Mouse (Mus musculus) kidney, postnatal 36 days (tissue): ENCODE results near the gene Pi16.
A peak's percentile ranks its signal among the peaks of the same experiment; 100 is the strongest.

Source experiments
- DNase-seq, 2 experiments: peaks; one replicate each; pipeline ENCODE4 v3.0.0; 2021 to 2022; ENCODE audit warnings: mixed read lengths in 2 of 2

Gene Pi16

DNA sequence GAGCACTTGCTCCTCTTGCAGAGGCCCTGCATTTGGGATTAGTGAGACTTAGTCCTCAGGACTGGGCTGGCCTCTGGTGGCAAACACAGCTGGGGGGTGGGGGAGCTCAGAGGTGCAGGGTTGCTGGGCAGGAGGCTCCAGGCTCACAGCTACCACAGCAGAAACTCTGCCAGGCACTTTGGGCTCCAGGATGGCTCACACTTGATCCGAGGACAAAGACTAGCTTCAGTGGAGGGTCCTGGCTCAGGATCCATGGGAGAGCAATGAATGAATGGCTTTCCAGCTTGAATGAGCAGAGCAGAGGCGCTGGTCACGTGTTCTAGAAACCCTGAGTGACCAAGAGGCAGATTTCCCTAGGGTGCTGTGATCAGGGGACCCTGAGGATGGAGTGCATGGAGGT, 41.4 kb downstream of the Pi16 start:
- no peak for DNase-seq

DNA sequence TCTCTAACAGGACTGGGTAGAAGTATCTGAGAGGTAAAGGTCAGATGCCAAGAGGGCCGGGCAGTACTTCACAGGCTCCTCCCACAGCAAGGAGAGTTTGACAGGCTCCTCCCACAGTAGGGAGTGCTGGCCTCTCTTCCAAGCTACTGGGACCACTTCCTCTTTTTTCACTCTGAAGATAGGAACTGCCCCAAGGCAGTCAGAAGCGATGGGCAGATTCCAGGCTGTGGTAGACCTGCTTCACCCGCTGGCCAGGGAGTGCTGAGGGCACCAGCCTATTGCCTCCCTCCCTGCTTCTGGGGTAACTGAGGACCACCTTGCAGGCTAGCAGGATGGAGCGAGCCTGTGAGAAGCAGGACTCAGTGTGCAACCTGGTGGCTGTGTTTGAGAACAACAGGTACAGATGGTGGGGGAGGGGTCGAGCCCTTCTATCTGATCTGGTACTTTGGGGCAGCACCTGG, 43.3 kb downstream of the Pi16 start, which contains the start of gene Fgd2:
TSS of gene Fgd2 (plus strand) at position 154 of the 461 bp plus-strand sequence.
- DNase-seq: peak; percentile 50 to 51

DNA sequence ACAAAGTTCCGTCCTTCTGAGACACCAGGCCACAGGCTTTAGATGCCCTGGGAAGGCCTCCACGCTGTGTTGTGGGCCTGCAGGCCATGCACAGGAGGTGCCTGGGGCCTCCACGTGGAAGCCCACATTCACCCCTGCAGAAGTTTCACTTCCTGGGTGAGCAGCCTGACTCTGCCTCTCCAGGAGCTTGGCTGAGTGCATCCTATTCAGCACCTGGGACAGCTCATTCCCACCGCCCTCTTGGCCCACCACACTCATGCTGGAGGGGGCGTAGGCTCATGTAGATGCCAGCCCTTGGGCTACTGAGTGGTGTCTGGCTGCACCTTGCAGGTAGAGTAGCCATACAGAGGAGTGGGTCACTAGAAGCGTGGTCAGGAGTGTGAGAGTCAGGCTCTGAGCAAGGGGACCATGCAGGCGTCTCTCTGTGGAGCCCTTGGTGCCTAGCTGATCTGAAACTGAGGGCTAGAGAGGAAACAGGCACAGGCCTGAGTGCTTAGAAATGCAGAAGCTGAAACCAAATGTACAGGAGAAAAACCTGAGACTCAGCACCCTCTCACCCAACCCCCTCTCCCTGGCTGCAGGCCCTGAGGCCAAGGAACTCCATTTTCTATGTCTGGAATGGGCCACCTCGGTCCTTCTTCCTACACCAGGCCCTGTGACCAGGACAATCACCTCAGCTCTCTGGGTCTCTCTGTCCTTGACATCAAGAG, 44.7 kb downstream of the Pi16 start:
- no peak for DNase-seq

DNA sequence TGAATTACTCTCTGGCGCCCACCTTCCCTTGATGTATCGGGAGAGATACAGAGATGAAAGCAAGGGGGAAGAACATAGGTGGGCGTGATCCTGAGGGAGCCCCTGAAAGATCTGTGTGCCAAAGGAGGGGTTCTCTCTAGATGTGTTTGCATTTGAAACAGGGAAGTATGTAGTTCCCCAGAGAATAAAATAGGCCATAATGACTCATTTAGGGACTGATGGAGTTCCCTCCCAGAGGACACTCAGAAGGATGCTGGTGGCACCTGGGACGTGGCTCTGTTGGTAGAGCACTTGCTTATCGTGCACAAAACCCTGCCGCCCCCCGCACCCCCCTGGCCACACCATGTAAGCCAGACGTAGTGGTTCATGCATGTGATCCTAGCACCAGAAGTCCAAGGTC, 45.6 kb downstream of the Pi16 start:
- DNase-seq: no peak

DNA sequence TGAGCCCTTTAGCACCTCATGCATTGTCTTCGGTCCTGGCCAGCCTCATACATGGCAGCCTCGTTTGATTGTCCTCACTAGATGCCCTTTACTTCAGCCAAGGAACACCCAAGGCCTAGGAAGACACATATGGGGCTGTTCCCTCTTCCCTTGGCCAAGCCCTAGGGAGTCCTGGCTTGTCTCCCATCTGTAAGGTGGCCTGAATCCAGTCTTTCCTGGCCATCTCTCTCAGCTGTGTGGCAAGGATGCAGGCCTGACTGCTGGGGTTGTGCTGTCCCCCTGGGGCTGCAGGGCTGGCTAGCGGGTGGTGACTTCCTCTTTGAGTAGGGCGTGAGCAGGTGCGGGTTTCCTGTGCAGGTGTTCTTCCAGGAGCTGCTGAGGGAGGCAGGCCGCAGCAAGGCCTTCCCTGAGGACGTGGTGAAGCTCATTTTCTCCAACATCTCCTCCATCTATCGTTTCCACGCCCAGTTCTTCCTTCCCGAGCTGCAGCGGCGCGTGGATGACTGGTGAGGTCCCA, 47.7 kb downstream of the Pi16 start:
- no peak for DNase-seq

DNA sequence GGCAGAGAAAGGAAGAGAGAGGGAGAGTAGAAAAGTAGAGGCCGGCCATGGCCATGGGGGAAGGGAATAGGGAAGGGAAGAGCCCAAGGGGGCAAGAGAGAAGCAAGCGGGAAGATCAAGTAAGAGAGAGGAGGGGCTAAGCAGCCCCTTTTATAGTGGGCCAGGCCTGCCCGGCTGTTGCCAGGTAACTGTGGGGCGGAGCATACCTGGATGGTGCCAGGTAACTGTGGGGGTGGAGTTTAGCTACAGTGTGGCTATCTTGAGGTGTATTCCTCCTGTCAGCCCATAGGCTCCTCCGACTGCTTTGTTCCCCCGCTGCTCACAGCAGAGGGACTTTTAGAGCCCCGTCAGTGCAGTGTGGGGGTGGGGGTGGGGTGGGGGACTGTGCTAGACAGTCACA, 51.2 kb downstream of the Pi16 start:
- DNase-seq: peak in 1 of 2 experiments; percentile 35

DNA sequence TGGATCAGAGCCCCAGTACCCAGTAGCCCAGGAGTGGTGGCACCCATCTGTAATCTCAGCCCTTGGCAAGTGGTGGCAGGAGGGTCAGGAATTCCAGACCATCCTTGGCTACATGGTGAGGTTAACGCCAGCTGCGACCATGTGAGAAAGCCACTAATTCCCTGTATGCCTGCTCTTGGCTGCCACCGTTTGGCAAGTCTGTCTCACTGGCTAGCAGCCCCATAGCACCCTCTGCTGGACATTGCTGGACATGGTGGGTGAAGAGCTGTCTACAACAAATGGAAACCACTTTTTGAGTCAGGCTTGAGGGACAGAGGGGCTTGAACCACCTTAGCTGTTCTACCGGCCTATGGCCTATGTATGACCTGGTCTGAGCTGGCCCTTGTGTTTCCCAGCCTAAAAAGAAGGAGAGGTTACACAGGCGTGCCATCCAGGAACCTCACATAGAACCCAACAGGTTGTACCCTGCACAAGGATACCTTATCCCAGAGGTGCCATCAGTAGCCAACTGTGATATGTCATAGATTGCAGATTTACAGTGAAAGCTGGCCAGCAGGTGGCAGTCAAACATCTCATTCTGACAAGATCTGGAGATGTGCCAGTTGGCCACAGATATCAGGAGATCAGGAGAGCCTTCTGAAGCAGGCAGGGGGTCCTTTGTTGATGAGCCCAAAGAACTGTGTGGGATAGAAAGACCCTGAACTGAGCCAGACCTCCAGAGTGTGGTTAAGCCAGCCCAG, 53.7 kb downstream of the Pi16 start:
- DNase-seq: peak; percentile 92 to 97

DNA sequence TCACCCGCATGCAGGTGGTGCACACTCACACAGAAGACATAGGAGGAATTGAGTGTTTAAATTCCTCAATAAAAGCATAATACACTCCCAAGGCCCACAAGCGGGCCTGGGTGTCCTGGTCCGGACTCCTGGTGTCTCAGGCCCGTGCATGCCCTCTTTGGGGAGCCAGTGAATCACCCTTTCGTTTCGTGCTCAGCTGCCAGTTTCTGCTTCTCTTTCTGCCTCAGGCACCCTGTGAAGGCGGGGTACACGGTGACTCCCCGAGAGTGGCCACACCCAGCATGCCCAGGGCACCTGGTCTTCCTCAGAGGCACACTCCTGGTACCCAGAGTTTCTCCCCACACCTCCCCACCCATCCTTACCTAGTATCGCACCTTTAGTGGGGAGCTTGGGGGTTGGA, 58.4 kb downstream of the Pi16 start:
- no peak for DNase-seq

DNA sequence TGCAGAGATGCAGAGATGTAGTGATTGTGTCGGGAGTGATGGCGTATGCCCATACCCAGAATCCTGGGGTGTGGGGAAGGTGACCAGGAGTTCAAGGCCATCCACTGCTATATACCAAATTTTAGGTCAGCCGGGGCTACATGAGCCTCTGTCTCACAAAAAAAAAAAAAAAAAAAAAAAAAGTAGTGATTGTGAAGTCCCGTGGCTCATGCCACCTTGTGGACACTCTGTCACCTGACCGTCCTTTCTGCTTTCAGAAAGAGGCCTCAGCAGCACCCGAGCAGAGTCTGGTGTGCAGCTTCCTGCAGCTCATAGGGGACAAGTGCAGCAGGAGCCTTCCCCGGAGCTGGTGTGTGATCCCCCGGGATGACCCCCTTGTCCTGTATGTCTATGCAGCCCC, 60.6 kb downstream of the Pi16 start:
- no peak for DNase-seq
